Mouse (Mus musculus) hindbrain, postnatal 0 days (tissue): Measurements from ENCODE around the gene 6030408B16Rik. TPM values are rescaled to one million over a fixed set of nuclear protein-coding genes. Genes with fewer than 3 reads are reported as not detected.

Experiments
- ATAC-seq: fragments of 200-750 bp; cut with Nextera tagmentation; 2 replicates; pipeline ENCODE4 v1.8.0; 2017; ENCODE audit warnings: mild to moderate bottlenecking, moderate TSS enrichment, moderate library complexity
- DNase-seq: peaks from one replicate; pipeline ENCODE4 v3.0.0-alpha.2; 2015; ENCODE audit warnings: low spot score
- H3K27ac ChIP-seq: fragments of 300-500 bp; sonication (generic); 2 replicates; pipeline ENCODE4 v1.5.1; 2014; ENCODE audit warnings: mild to moderate bottlenecking
- H3K27me3 ChIP-seq: fragments of 300-500 bp; sonication (generic); 2 replicates; pipeline ENCODE4 v1.6.1; 2014; ENCODE audit warnings: low read length, mixed read lengths; ENCODE audit not compliant: insufficient read depth
- H3K36me3 ChIP-seq: fragments of 300-500 bp; sonication (generic); 2 replicates; pipeline ENCODE4 v1.6.1; 2014; ENCODE audit warnings: low read length, mixed read lengths; ENCODE audit not compliant: insufficient read depth
- H3K4me1 ChIP-seq: fragments of 300-500 bp; sonication (generic); 2 replicates; pipeline ENCODE4 v1.6.1; 2014; ENCODE audit warnings: antibody characterized with exemption, low read length, mixed read lengths; ENCODE audit not compliant: insufficient read depth
- H3K4me2 ChIP-seq: fragments of 300-500 bp; sonication (generic); 2 replicates; pipeline ENCODE4 v1.6.1; 2014; ENCODE audit warnings: low read depth, mild to moderate bottlenecking, low read length, moderate library complexity, mixed read lengths
- H3K4me3 ChIP-seq: fragments of 300-500 bp; sonication (generic); 2 replicates; pipeline ENCODE4 v1.5.1; 2014; ENCODE audit warnings: low read length
- H3K9ac ChIP-seq: fragments of 300-500 bp; sonication (generic); replicated peaks from 2 replicates; pipeline ENCODE4 v1.6.1; 2014; ENCODE audit warnings: mild to moderate bottlenecking, low read length, moderate library complexity, mixed read lengths
- H3K9me3 ChIP-seq: fragments of 300-500 bp; sonication (generic); 2 replicates; pipeline ENCODE4 v1.6.1; 2016; ENCODE audit warnings: low read length, mixed read lengths
- CTCF ChIP-seq: IDR thresholded peaks from 2 replicates; pipeline ENCODE4 v1.5.1; 2016; ENCODE audit warnings: antibody characterized with exemption, control low read depth, low read depth
- WGBS: fragments of 180-500 bp; shearing (Covaris S2); extraction: QIAGEN DNeasy Blood & Tissue Kit; methylation state at CpG from one replicate; pipeline ENCODE4 v1.1.7; 2014; 5-methylcytosine and 5-hydroxymethylcytosine counted together
- polyA plus RNA-seq: library from polyadenylated mRNA; unstranded; fragments of >200 nt; fragmentation: Nextera tagmentation; extraction: Ambion mirVana; gene quantifications from 2 replicates; pipeline ENCODE4 v1.2.1, GENCODE M21; 2015
- total RNA-seq: library from RNA; depleted of rRNA; stranded (reverse); fragments of >200 nt; gene quantifications from 2 replicates; pipeline ENCODE4 v1.2.3, GENCODE M21; 2014

6030408B16Rik gene
- total and polyA plus RNA-seq, 2 experiments from 2014 or later: 0.15 TPM; not detected in 1

- WGBS: 66% methylated on average over 13 of the region's 13 CpGs
- Histone ChIP-seq H3K27ac (no peak overlapping the region), H3K27me3 (no peaks in the 10 kb centered on the region), H3K9ac (no peak overlapping the region), H3K4me1 (no peaks in the 10 kb centered on the region), H3K9me3 (no peaks in the 10 kb centered on the region), H3K4me3 (no peak overlapping the region), H3K4me2 (no peak overlapping the region), H3K36me3 (no peaks in the 10 kb centered on the region)
- no peak for TF ChIP-seq CTCF
- ATAC-seq: no peak
- no peak for DNase-seq
These were observed 15.7 kb downstream of the 6030408B16Rik start for GRCm38 (mm10) chr15:101308440-101309348.

- no peak for DNase-seq
- no peak overlapping the region for H3K4me2 ChIP-seq
- no peaks in the 10 kb centered on the region for H3K36me3 ChIP-seq
- no peak overlapping the region for H3K4me3 ChIP-seq
- no peak for ATAC-seq
- no peaks in the 10 kb centered on the region for H3K9me3 ChIP-seq
- WGBS: 51% methylated on average over 5 of the region's 5 CpGs
- H3K27me3 ChIP-seq: no peaks in the 10 kb centered on the region
- no peaks in the 10 kb centered on the region for H3K4me1 ChIP-seq
- H3K27ac ChIP-seq: no peak overlapping the region
- no peak overlapping the region for H3K9ac ChIP-seq
- no peak for TF ChIP-seq CTCF
These were observed 16.5 kb downstream of the 6030408B16Rik start for GRCm38 (mm10) chr15:101309493-101309892.

- Histone ChIP-seq H3K9ac (no peak overlapping the region), H3K4me2 (no peak overlapping the region), H3K36me3 (no peaks in the 10 kb centered on the region), H3K27me3 (no peaks in the 10 kb centered on the region), H3K27ac (no peak overlapping the region), H3K4me1 (peaks cover 3% of the 10 kb centered on the region; the same call in 1 of the 2 replicates), H3K9me3 (no peaks in the 10 kb centered on the region), H3K4me3 (no peak overlapping the region)
- ATAC-seq (no peak), DNase-seq (no peak)
- TF ChIP-seq CTCF: no peak
- WGBS: 53% methylated on average over 13 of the region's 15 CpGs
These were observed 18.2 kb downstream of the 6030408B16Rik start for GRCm38 (mm10) chr15:101311087-101311770.

- Histone ChIP-seq H3K27ac (no peak overlapping the region), H3K27me3 (no peaks in the 10 kb centered on the region), H3K4me1 (peaks cover 3% of the 10 kb centered on the region; the same call in 1 of the 2 replicates), H3K4me3 (no peak overlapping the region), H3K36me3 (no peaks in the 10 kb centered on the region), H3K4me2 (no peak overlapping the region), H3K9ac (no peak overlapping the region), H3K9me3 (no peaks in the 10 kb centered on the region)
- no peak for DNase-seq
- no peak for ATAC-seq
- TF ChIP-seq CTCF: no peak
- 84% methylated on average over 6 of the region's 6 CpGs for WGBS
These were observed 19.0 kb downstream of the 6030408B16Rik start for GRCm38 (mm10) chr15:101312006-101312405.

- Histone ChIP-seq H3K4me3 (no peak overlapping the region), H3K9me3 (no peaks in the 10 kb centered on the region), H3K27me3 (no peaks in the 10 kb centered on the region), H3K4me2 (peak overlapping the region; percentile 47; the same call in 1 of the 2 replicates), H3K36me3 (no peaks in the 10 kb centered on the region), H3K4me1 (peaks cover 3% of the 10 kb centered on the region; the same call in 1 of the 2 replicates), H3K9ac (no peak overlapping the region), H3K27ac (no peak overlapping the region)
- no peak for DNase-seq
- WGBS: 71% methylated on average over 4 of the region's 4 CpGs
- TF ChIP-seq CTCF: no peak
- ATAC-seq: no peak
These were observed 22.4 kb downstream of the 6030408B16Rik start for GRCm38 (mm10) chr15:101315378-101315777.

- 3% methylated on average over 11 of the region's 11 CpGs for WGBS
- peaks cover 3% of the 10 kb centered on the region; the same call in 1 of the 2 replicates for H3K4me1 ChIP-seq
- no peaks in the 10 kb centered on the region for H3K27me3 ChIP-seq
- H3K9ac ChIP-seq: no peak overlapping the region
- peak overlapping the region; percentile 17; the same call in 1 of the 2 replicates for H3K4me3 ChIP-seq
- H3K4me2 ChIP-seq: peak overlapping the region; percentile 47
- H3K36me3 ChIP-seq: no peaks in the 10 kb centered on the region
- H3K9me3 ChIP-seq: no peaks in the 10 kb centered on the region
- no peak overlapping the region for H3K27ac ChIP-seq
- DNase-seq: peak; percentile 92
- ATAC-seq: peak; percentile 90
- peak; percentile 94 for TF ChIP-seq CTCF
These were observed 22.8 kb downstream of the 6030408B16Rik start for GRCm38 (mm10) chr15:101315832-101316231.
